Mouse (Mus musculus): Measurements from ENCODE around the gene Lin52. TPM values are rescaled to one million over a fixed set of nuclear protein-coding genes. Genes with fewer than 3 reads are reported as not detected.

The Lin52 gene
- polyA plus RNA-seq, 1 experiment: 24.5 TPM

- Histone ChIP-seq H3K4me1 (replicated peaks; ENCODE audit: control insufficient read depth, insufficient read depth, low read length) (no peaks in the 10 kb centered on the region), H3K27ac (ENCODE audit: control insufficient read depth, insufficient read depth, low read length) (no peak overlapping the region), H3K4me3 (ENCODE audit: control insufficient read depth, insufficient read depth, low read length) (no peak overlapping the region), H3K27me3 (ENCODE audit: control insufficient read depth, insufficient read depth, low read length) (no peaks in the 10 kb centered on the region), H3K36me3 (ENCODE audit: control insufficient read depth, insufficient read depth, low read length) (no peaks in the 10 kb centered on the region)
- TF ChIP-seq CTCF (IDR thresholded peaks at IDR 0.05; ENCODE audit: borderline replicate concordance, control insufficient read depth, extremely low read depth, insufficient read depth, low read length, poor library complexity): no peak
- TF ChIP-seq POLR2A (IDR thresholded peaks at IDR 0.05; ENCODE audit: control insufficient read depth, extremely low read depth, insufficient read depth, low read length, poor library complexity): no peak
- 94% methylated on average over 3 of the region's 3 CpGs for WGBS
- DNase-seq: no peak
Observed at GRCm38 (mm10) chr12:84512016-84512415, 60.8 kb downstream of the Lin52 start.

- Histone ChIP-seq H3K4me1 (replicated peaks; ENCODE audit: control insufficient read depth, insufficient read depth, low read length) (no peaks in the 10 kb centered on the region), H3K27me3 (ENCODE audit: control insufficient read depth, insufficient read depth, low read length) (no peaks in the 10 kb centered on the region), H3K36me3 (ENCODE audit: control insufficient read depth, insufficient read depth, low read length) (no peaks in the 10 kb centered on the region), H3K4me3 (ENCODE audit: control insufficient read depth, insufficient read depth, low read length) (no peak overlapping the region), H3K27ac (ENCODE audit: control insufficient read depth, insufficient read depth, low read length) (no peak overlapping the region)
- DNase-seq: no peak
- 72% methylated on average over 4 of the region's 4 CpGs for WGBS
- no peak for TF ChIP-seq CTCF (IDR thresholded peaks at IDR 0.05; ENCODE audit: borderline replicate concordance, control insufficient read depth, extremely low read depth, insufficient read depth, low read length, poor library complexity)
- no peak for TF ChIP-seq POLR2A (IDR thresholded peaks at IDR 0.05; ENCODE audit: control insufficient read depth, extremely low read depth, insufficient read depth, low read length, poor library complexity)
Observed at GRCm38 (mm10) chr12:84515486-84515885, 64.3 kb downstream of the Lin52 start.

- DNase-seq: no peak
- no peaks in the 10 kb centered on the region for H3K27me3 ChIP-seq (ENCODE audit: control insufficient read depth, insufficient read depth, low read length)
- no peaks in the 10 kb centered on the region for H3K4me1 ChIP-seq (replicated peaks; ENCODE audit: control insufficient read depth, insufficient read depth, low read length)
- TF ChIP-seq CTCF (IDR thresholded peaks at IDR 0.05; ENCODE audit: borderline replicate concordance, control insufficient read depth, extremely low read depth, insufficient read depth, low read length, poor library complexity): no peak
- no peak for TF ChIP-seq POLR2A (IDR thresholded peaks at IDR 0.05; ENCODE audit: control insufficient read depth, extremely low read depth, insufficient read depth, low read length, poor library complexity)
- H3K27ac ChIP-seq (ENCODE audit: control insufficient read depth, insufficient read depth, low read length): no peak overlapping the region
- H3K4me3 ChIP-seq (ENCODE audit: control insufficient read depth, insufficient read depth, low read length): no peak overlapping the region
- WGBS: 97% methylated on average over 1 of the region's 1 CpGs
- H3K36me3 ChIP-seq (ENCODE audit: control insufficient read depth, insufficient read depth, low read length): no peaks in the 10 kb centered on the region
Observed at GRCm38 (mm10) chr12:84516642-84517041, 65.4 kb downstream of the Lin52 start.

GRCm38 (mm10) chr12:84518018-84518417, 66.8 kb downstream of the Lin52 start:
- H3K4me3 ChIP-seq (ENCODE audit: control insufficient read depth, insufficient read depth, low read length): no peak overlapping the region
- no peaks in the 10 kb centered on the region for H3K27me3 ChIP-seq (ENCODE audit: control insufficient read depth, insufficient read depth, low read length)
- WGBS: 99% methylated on average over 2 of the region's 2 CpGs
- H3K4me1 ChIP-seq (replicated peaks; ENCODE audit: control insufficient read depth, insufficient read depth, low read length): no peaks in the 10 kb centered on the region
- no peaks in the 10 kb centered on the region for H3K36me3 ChIP-seq (ENCODE audit: control insufficient read depth, insufficient read depth, low read length)
- DNase-seq: no peak
- H3K27ac ChIP-seq (ENCODE audit: control insufficient read depth, insufficient read depth, low read length): no peak overlapping the region
- TF ChIP-seq CTCF (IDR thresholded peaks at IDR 0.05; ENCODE audit: borderline replicate concordance, control insufficient read depth, extremely low read depth, insufficient read depth, low read length, poor library complexity) (no peak), POLR2A (IDR thresholded peaks at IDR 0.05; ENCODE audit: control insufficient read depth, extremely low read depth, insufficient read depth, low read length, poor library complexity) (no peak)

GRCm38 (mm10) chr12:84523728-84524127, 72.5 kb downstream of the Lin52 start:
- H3K36me3 ChIP-seq (ENCODE audit: control insufficient read depth, insufficient read depth, low read length): no peaks in the 10 kb centered on the region
- DNase-seq: no peak
- H3K27me3 ChIP-seq (ENCODE audit: control insufficient read depth, insufficient read depth, low read length): no peaks in the 10 kb centered on the region
- TF ChIP-seq CTCF (IDR thresholded peaks at IDR 0.05; ENCODE audit: borderline replicate concordance, control insufficient read depth, extremely low read depth, insufficient read depth, low read length, poor library complexity) (no peak), POLR2A (IDR thresholded peaks at IDR 0.05; ENCODE audit: control insufficient read depth, extremely low read depth, insufficient read depth, low read length, poor library complexity) (no peak)
- H3K27ac ChIP-seq (ENCODE audit: control insufficient read depth, insufficient read depth, low read length): no peak overlapping the region
- H3K4me1 ChIP-seq (replicated peaks; ENCODE audit: control insufficient read depth, insufficient read depth, low read length): peaks cover 11% of the 10 kb centered on the region
- WGBS: 94% methylated on average over 3 of the region's 3 CpGs
- no peak overlapping the region for H3K4me3 ChIP-seq (ENCODE audit: control insufficient read depth, insufficient read depth, low read length)

- DNase-seq: no peak
- H3K27me3 ChIP-seq (ENCODE audit: control insufficient read depth, insufficient read depth, low read length): no peaks in the 10 kb centered on the region
- H3K36me3 ChIP-seq (ENCODE audit: control insufficient read depth, insufficient read depth, low read length): no peaks in the 10 kb centered on the region
- no peak overlapping the region for H3K4me3 ChIP-seq (ENCODE audit: control insufficient read depth, insufficient read depth, low read length)
- no peak for TF ChIP-seq CTCF (IDR thresholded peaks at IDR 0.05; ENCODE audit: borderline replicate concordance, control insufficient read depth, extremely low read depth, insufficient read depth, low read length, poor library complexity)
- no peak for TF ChIP-seq POLR2A (IDR thresholded peaks at IDR 0.05; ENCODE audit: control insufficient read depth, extremely low read depth, insufficient read depth, low read length, poor library complexity)
- peak overlapping the region; percentile 10; the same call in 1 of the 2 replicates for H3K27ac ChIP-seq (ENCODE audit: control insufficient read depth, insufficient read depth, low read length)
- H3K4me1 ChIP-seq (replicated peaks; ENCODE audit: control insufficient read depth, insufficient read depth, low read length): peaks cover 11% of the 10 kb centered on the region
- WGBS: 93% methylated on average over 11 of the region's 11 CpGs
Observed at GRCm38 (mm10) chr12:84524147-84525050, 73.2 kb downstream of the Lin52 start.
